Mouse (Mus musculus): ENCODE data around the gene Gm21996.
"Not testable (repeated sequence)": the region's sequence is repeated elsewhere in the genome, so short reads cannot be mapped to it uniquely, and the experiment has no call there.

Gm21996 gene

DNA sequence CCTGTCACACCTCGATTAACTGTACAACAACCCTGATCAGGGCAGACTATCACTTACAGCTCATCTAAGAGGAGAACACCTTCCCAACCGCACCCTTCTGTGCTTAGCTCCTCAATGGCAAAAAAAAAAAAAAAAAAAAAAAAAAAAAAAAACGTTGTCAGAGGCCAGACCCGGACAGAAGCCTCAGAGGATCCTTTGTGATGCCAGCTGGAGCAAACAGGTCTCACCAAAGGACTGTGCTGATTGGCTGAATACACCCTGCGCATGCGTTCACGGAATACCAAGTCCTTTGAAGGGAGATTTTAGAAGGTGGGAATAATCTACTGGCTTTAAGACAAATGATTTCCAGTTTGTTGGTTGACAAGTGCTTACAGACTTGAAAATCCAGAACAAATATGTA is at the start of gene Gm21996:
Gm21996 (minus strand) TSS at position 101 of the 400 bp plus-strand sequence.
- not testable (repeated sequence) for DNase-seq

Measured in kidney, postnatal 25 days (tissue).